ENCODE assay signal across 13 mouse cellular contexts in genomic region chr8:76127486-76127885, GRCm38 (mm10).
DNase-seq lines count a peak whose midpoint lies in the region; ATAC-seq and TF ChIP-seq lines count a peak whose summit lies in the region.
"Had no signal": no experiment of that assay in that cellular context is flagged by ENCODE, and none has a peak within 500 bp of the region (broad histone marks: within the 10 kb centered on the region; RNA-seq: fewer than 3 reads in every experiment).

No protein-coding gene starts in this region.

- H3K27ac ChIP-seq in heart, adult 2 months: peak overlapping the region; percentile 69
- H3K27ac ChIP-seq in forebrain, embryonic 16.5 days (ENCODE audit: low read length): no peak overlapping the region
- H3K27ac ChIP-seq: hindbrain, embryonic 15.5 days; liver, embryonic 14.5 days; neural tube, embryonic 13.5 days had no signal

- no peak for TF ChIP-seq EP300 in heart, adult 2 months (IDR thresholded peaks at IDR 0.05; ENCODE audit: insufficient read depth, low read depth, low read length)

- intact Hi-C loops in heart, adult 2 months (cut with DNase I): loop anchor here (10.0 kb wide), 1 partner anchor 917 kb away; no protein-coding TSS in a partner anchor
- intact Hi-C loops in heart, postnatal 36 days (cut with DNase I): no loop called here

- no peak for TF ChIP-seq CTCF in heart, adult 2 months (IDR thresholded peaks at IDR 0.05)

- no peaks in the 10 kb centered on the region for H3K79me2 ChIP-seq in heart, adult 2 months (replicated peaks; ENCODE audit: control insufficient read depth, insufficient read depth, low read length)

- H3K9me3 ChIP-seq in forebrain, embryonic 16.5 days (ENCODE audit: control insufficient read depth, low read length): no peaks in the 10 kb centered on the region
- H3K9me3 ChIP-seq: hindbrain, embryonic 15.5 days; megakaryocyte, embryonic 14.5 days; neural tube, embryonic 13.5 days had no signal

- no peak for ATAC-seq in forebrain, embryonic 16.5 days
- ATAC-seq: activated CD4-positive, CD25-positive, alpha-beta regulatory T cell, adult 4 months had no signal

- H3K36me3 ChIP-seq in heart, adult 2 months (ENCODE audit: control insufficient read depth, insufficient read depth, low read length): no peaks in the 10 kb centered on the region
- no peaks in the 10 kb centered on the region for H3K36me3 ChIP-seq in forebrain, embryonic 16.5 days (ENCODE audit: control insufficient read depth, insufficient read depth)
- H3K36me3 ChIP-seq: hindbrain, embryonic 15.5 days; neural tube, embryonic 13.5 days had no signal

- no peak overlapping the region for H3K9ac ChIP-seq in heart, adult 2 months (ENCODE audit: low read depth, low read length)
- H3K9ac ChIP-seq in forebrain, embryonic 16.5 days (replicated peaks; ENCODE audit: low read depth, low read length): no peak overlapping the region
- H3K9ac ChIP-seq: hindbrain, embryonic 15.5 days; liver, embryonic 14.5 days; neural tube, embryonic 13.5 days had no signal

- no peak for TF ChIP-seq POLR2A in heart, adult 2 months (IDR thresholded peaks at IDR 0.05; ENCODE audit: insufficient read depth, low read depth, low read length)

- H3K4me3 ChIP-seq in heart, adult 2 months: no peak overlapping the region
- no peak overlapping the region for H3K4me3 ChIP-seq in forebrain, embryonic 16.5 days (replicated peaks; ENCODE audit: low read length)
- H3K4me3 ChIP-seq: hindbrain, embryonic 15.5 days; megakaryocyte, embryonic 14.5 days; neural tube, embryonic 13.5 days had no signal

- no peaks in the 10 kb centered on the region for H3K4me1 ChIP-seq in heart, adult 2 months (ENCODE audit: control insufficient read depth, insufficient read depth, low read length)
- no peaks in the 10 kb centered on the region for H3K4me1 ChIP-seq in forebrain, embryonic 16.5 days (replicated peaks; ENCODE audit: control insufficient read depth, insufficient read depth, low read length)
- H3K4me1 ChIP-seq: hindbrain, embryonic 15.5 days; megakaryocyte, embryonic 14.5 days; neural tube, embryonic 13.5 days had no signal

- WGBS in heart, adult 2 months: 30% methylated on average over 2 of the region's 2 CpGs
- WGBS in forebrain, embryonic 16.5 days: 68% methylated on average over 2 of the region's 2 CpGs

- no peaks in the 10 kb centered on the region for H3K27me3 ChIP-seq in heart, adult 2 months (ENCODE audit: control insufficient read depth, insufficient read depth, low read length)
- no peaks in the 10 kb centered on the region for H3K27me3 ChIP-seq in forebrain, embryonic 16.5 days (replicated peaks; ENCODE audit: control insufficient read depth, insufficient read depth, low read length)
- H3K27me3 ChIP-seq: hindbrain, embryonic 15.5 days; megakaryocyte, embryonic 14.5 days; neural tube, embryonic 13.5 days had no signal

- no peak overlapping the region for H3K4me2 ChIP-seq in forebrain, embryonic 16.5 days (ENCODE audit: low read length)
- H3K4me2 ChIP-seq: hindbrain, embryonic 15.5 days; neural tube, embryonic 13.5 days had no signal

- peak; percentile 2 to 9 for DNase-seq in cerebellum, postnatal 10 days
- no peak for DNase-seq in cerebellum, adult 9-10 months
- DNase-seq in ovary, postnatal 14 days (ENCODE audit: low spot score): peak; percentile 6
- no peak for DNase-seq in ovary, postnatal 36 days (ENCODE audit: low spot score)
- DNase-seq in heart, adult 2 months: peak; percentile 49 to 75
- DNase-seq in heart, postnatal 36 days: peak; percentile 55 to 61
- no peak for DNase-seq in kidney, postnatal 14 days

Comparison
In these comparisons a context has a peak if more than half of its experiments do, and no peak if none do; other contexts are left out.
1. DNase-seq: peak in cerebellum, postnatal 10 days (2 of 2), ovary, postnatal 14 days (single experiment), heart, adult 2 months (2 of 2) and heart, postnatal 36 days (2 of 2); none in cerebellum, adult 9-10 months (single experiment), ovary, postnatal 36 days (single experiment) and kidney, postnatal 14 days (single experiment).